ENCODE assay signal across 14 mouse cellular contexts in the genomic region with DNA sequence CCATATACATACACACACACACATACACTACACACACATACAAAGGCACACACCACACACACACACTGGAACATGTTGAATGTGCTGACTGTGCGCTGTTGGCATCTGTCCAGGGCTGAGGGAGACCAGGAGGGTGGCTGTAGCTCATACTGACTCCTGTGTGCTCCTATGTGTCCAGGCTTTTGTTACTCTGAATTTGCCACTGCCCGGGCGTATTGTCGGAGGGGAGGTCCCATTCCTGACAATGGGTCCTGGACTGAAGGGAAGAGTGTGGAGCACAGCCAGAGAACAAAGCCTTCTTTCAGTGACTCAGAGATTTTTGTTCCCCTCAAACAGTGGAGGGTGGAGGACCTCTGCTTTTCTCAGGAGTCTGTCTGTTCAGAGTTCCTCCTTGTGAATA.
DNase-seq lines count a peak whose midpoint lies in the region; ATAC-seq lines count a peak whose summit lies in the region.
"Had no signal": no experiment of that assay in that cellular context is flagged by ENCODE, and none has a peak within 500 bp of the region (broad histone marks: within the 10 kb centered on the region; RNA-seq: fewer than 3 reads in every experiment).

No protein-coding gene starts in this region.

- no peak overlapping the region for H3K27ac ChIP-seq in intestine, embryonic 16.5 days (ENCODE audit: low read length)
- no peak overlapping the region for H3K27ac ChIP-seq in intestine, embryonic 15.5 days
- 0 out of 2 replicates have a peak overlapping the region, but pooled peaks have one; percentile 10 for H3K27ac ChIP-seq in hindbrain, embryonic 13.5 days
- H3K27ac ChIP-seq: kidney, postnatal 0 days had no signal

- H3K4me1 ChIP-seq in intestine, embryonic 16.5 days (ENCODE audit: control insufficient read depth, insufficient read depth, low read length), result no peaks in the 10 kb centered on the region; the same call in 1 of the 2 replicates
- H3K4me1 ChIP-seq in intestine, embryonic 15.5 days (replicated peaks), result no peaks in the 10 kb centered on the region
- peaks cover 29% of the 10 kb centered on the region for H3K4me1 ChIP-seq in hindbrain, embryonic 13.5 days (replicated peaks)

- no peak overlapping the region for H3K4me2 ChIP-seq in intestine, embryonic 16.5 days (ENCODE audit: low read depth, low read length)
- H3K4me2 ChIP-seq in intestine, embryonic 15.5 days (replicated peaks), result no peak overlapping the region
- no peak overlapping the region for H3K4me2 ChIP-seq in hindbrain, embryonic 13.5 days

- 84% methylated on average over 4 of the region's 4 CpGs for WGBS in intestine, embryonic 16.5 days
- WGBS in intestine, embryonic 15.5 days, result 83% methylated on average over 4 of the region's 4 CpGs
- 27% methylated on average over 4 of the region's 4 CpGs for WGBS in hindbrain, embryonic 13.5 days

- no peaks in the 10 kb centered on the region for H3K27me3 ChIP-seq in intestine, embryonic 16.5 days (replicated peaks; ENCODE audit: control insufficient read depth, insufficient read depth, low read length)
- H3K27me3 ChIP-seq in intestine, embryonic 15.5 days (replicated peaks), result no peaks in the 10 kb centered on the region
- H3K27me3 ChIP-seq in hindbrain, embryonic 13.5 days, result no peaks in the 10 kb centered on the region

- no peak overlapping the region for H3K4me3 ChIP-seq in intestine, embryonic 16.5 days (ENCODE audit: low read length)
- no peak overlapping the region for H3K4me3 ChIP-seq in intestine, embryonic 15.5 days (replicated peaks)
- no peak overlapping the region for H3K4me3 ChIP-seq in hindbrain, embryonic 13.5 days
- H3K4me3 ChIP-seq: erythroblast, embryonic 14.5 days had no signal

- peak; percentile 46 for DNase-seq in ES-CJ7 (ENCODE audit: low read depth, low spot score)
- peak; percentile 18 for DNase-seq in brain, adult 2 months (ENCODE audit: low read depth, low spot score)
- DNase-seq in adrenal gland, postnatal 4 days (ENCODE audit: low spot score in 2 of 2), result no peak
- DNase-seq in T-cell, adult 2 months (ENCODE audit: low spot score), result no peak
- DNase-seq: cerebellum, adult 11 months; heart, adult 11 months; heart, postnatal 36 days; right cerebral cortex, adult 18-20 months had no signal

- no peak overlapping the region for H3K9ac ChIP-seq in intestine, embryonic 16.5 days (ENCODE audit: low read depth, low read length)
- no peak overlapping the region for H3K9ac ChIP-seq in intestine, embryonic 15.5 days
- H3K9ac ChIP-seq in hindbrain, embryonic 13.5 days, result no peak overlapping the region

- H3K36me3 ChIP-seq in intestine, embryonic 16.5 days (ENCODE audit: control insufficient read depth, insufficient read depth, low read length), result no peaks in the 10 kb centered on the region
- H3K36me3 ChIP-seq in intestine, embryonic 15.5 days, result no peaks in the 10 kb centered on the region
- H3K36me3 ChIP-seq in hindbrain, embryonic 13.5 days, result no peaks in the 10 kb centered on the region

- H3K9me3 ChIP-seq in intestine, embryonic 16.5 days (ENCODE audit: control insufficient read depth, low read length), result no peaks in the 10 kb centered on the region
- no peaks in the 10 kb centered on the region for H3K9me3 ChIP-seq in intestine, embryonic 15.5 days
- no peaks in the 10 kb centered on the region for H3K9me3 ChIP-seq in hindbrain, embryonic 13.5 days

- peak; percentile 28 for ATAC-seq in intestine, embryonic 16.5 days
- no peak for ATAC-seq in intestine, embryonic 15.5 days
- ATAC-seq in hindbrain, embryonic 13.5 days (ENCODE audit: low FRiP score), result peak; percentile 40
- ATAC-seq: lung, postnatal 0 days had no signal

Comparison
In these comparisons a context has a peak if more than half of its experiments do, and no peak if none do; other contexts are left out.
1. DNase-seq: peak in ES-CJ7 (single experiment) and brain, adult 2 months (single experiment); none in adrenal gland, postnatal 4 days (0 of 2) and T-cell, adult 2 months (single experiment).